Mouse (Mus musculus) c-Kit-positive CD71-positive TER-119-positive erythroid progenitor cells, embryonic 14.5 days (primary cell): ENCODE measurements around the gene Cc2d1b.

Source experiments
- DNase-seq: peaks from one replicate; pipeline ENCODE4 v3.0.0-alpha.2; 2013; ENCODE audit warnings: low spot score

Cc2d1b gene

GRCm38 (mm10) chr4:108619587-108620341 is at the start of gene Cc2d1b:
Cc2d1b (plus strand) TSS chr4:108619940.
- DNase-seq = peak; percentile 85

- no peak for DNase-seq
Measured at GRCm38 (mm10) chr4:108572644-108573043, 47.1 kb upstream of the Cc2d1b start.

GRCm38 (mm10) chr4:108578840-108579742 is 40.6 kb upstream of the Cc2d1b start, which contains the start of the genes Prpf38a and Orc1:
Prpf38a (minus strand) TSS chr4:108579336.
Orc1 (plus strand) TSS chr4:108579423.
- DNase-seq = peak; percentile 100

GRCm38 (mm10) chr4:108579743-108580411 is 39.9 kb upstream of the Cc2d1b start:
- DNase-seq = peak; percentile 38

GRCm38 (mm10) chr4:108593376-108593775 is 26.4 kb upstream of the Cc2d1b start:
- no peak for DNase-seq

- DNase-seq = no peak
Measured at GRCm38 (mm10) chr4:108595785-108596184, 24.0 kb upstream of the Cc2d1b start.

GRCm38 (mm10) chr4:108598306-108598705 is 21.4 kb upstream of the Cc2d1b start:
- no peak for DNase-seq

GRCm38 (mm10) chr4:108601870-108602269 is 17.9 kb upstream of the Cc2d1b start:
- no peak for DNase-seq

GRCm38 (mm10) chr4:108608651-108609050 is 11.1 kb upstream of the Cc2d1b start:
- DNase-seq = no peak

GRCm38 (mm10) chr4:108610935-108611334 is 8.8 kb upstream of the Cc2d1b start:
- no peak for DNase-seq

- no peak for DNase-seq
Measured at GRCm38 (mm10) chr4:108618586-108618985, 1.2 kb upstream of the Cc2d1b start.

- DNase-seq = no peak
Measured at GRCm38 (mm10) chr4:108619165-108619564, 575 bp upstream of the Cc2d1b start.

GRCm38 (mm10) chr4:108620536-108620935 is 796 bp downstream of the Cc2d1b start:
- no peak for DNase-seq

- DNase-seq = no peak
Measured at GRCm38 (mm10) chr4:108621504-108621903, 1.8 kb downstream of the Cc2d1b start.

- DNase-seq = no peak
Measured at GRCm38 (mm10) chr4:108627066-108627465, 7.3 kb downstream of the Cc2d1b start.

GRCm38 (mm10) chr4:108629363-108629880 is 9.7 kb downstream of the Cc2d1b start:
- no peak for DNase-seq

- DNase-seq = no peak
Measured at GRCm38 (mm10) chr4:108630096-108630495, 10.4 kb downstream of the Cc2d1b start.

- DNase-seq = no peak
Measured at GRCm38 (mm10) chr4:108631616-108632015, 11.9 kb downstream of the Cc2d1b start.

- no peak for DNase-seq
Measured at GRCm38 (mm10) chr4:108633703-108634102, 14.0 kb downstream of the Cc2d1b start.

GRCm38 (mm10) chr4:108634696-108635095 is 15.0 kb downstream of the Cc2d1b start:
- no peak for DNase-seq

- DNase-seq = no peak
Measured at GRCm38 (mm10) chr4:108635101-108635500, 15.4 kb downstream of the Cc2d1b start.

- DNase-seq = no peak
Measured at GRCm38 (mm10) chr4:108637721-108638120, 18.0 kb downstream of the Cc2d1b start.
